Mouse (Mus musculus): Measurements from ENCODE around the gene Hopx.

Gene Hopx

DNA sequence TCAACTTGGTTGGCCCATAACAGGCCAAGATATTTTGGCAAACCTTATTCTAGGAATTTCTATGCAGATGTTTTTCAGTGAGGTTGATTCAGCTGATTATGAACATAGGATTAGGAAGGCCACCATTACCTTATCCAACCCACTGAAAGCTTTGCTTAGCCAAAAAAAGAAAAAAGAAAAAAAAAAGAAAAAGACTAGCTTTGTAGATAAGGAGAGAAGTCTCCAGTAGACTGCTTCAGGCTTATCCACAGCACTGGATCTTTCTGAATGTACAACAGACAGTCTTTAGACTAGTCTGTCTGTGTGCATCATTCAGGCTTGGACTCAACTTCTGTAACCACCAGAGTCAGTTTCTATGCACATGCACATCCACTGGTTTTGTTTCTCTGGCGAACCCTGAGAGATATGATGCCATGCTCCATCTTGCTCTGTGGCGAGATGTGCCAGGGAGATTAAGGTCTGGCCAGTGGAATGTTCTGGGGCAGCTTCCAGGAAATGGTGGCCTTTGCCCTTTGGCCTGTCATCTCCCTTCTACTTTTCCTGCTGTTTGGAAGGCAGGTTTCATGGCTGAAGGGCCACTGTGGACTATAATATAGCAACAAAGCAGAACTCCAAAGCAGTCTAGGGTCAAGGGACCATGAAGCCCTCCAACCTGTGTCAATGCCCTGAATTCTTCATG, 17.7 kb upstream of the Hopx start:
- DNase-seq (ENCODE audit: low read depth in 1 of 2, low spot score in 2 of 2): no peak

DNA sequence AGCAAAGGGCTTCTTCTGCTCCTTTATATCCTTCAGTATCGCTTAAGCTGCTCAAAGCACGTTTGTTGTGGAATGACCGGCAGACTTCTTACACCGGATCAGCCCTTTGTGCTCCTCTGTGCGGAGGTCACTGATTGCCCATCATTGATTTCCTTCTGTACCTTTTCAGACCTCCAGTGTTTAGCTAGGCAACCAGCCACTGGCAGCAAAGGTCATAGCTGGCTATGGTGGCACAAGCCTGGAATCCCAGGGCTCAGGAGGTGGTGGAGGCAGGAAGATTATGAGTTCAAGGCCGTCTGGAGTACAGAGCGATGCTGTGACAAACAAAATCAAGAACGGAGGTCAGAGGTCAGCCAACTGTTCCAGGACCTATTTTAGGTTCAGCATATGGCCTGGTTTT, 17.0 kb upstream of the Hopx start:
- no peak for DNase-seq (ENCODE audit: low read depth in 1 of 2, low spot score in 2 of 2)

DNA sequence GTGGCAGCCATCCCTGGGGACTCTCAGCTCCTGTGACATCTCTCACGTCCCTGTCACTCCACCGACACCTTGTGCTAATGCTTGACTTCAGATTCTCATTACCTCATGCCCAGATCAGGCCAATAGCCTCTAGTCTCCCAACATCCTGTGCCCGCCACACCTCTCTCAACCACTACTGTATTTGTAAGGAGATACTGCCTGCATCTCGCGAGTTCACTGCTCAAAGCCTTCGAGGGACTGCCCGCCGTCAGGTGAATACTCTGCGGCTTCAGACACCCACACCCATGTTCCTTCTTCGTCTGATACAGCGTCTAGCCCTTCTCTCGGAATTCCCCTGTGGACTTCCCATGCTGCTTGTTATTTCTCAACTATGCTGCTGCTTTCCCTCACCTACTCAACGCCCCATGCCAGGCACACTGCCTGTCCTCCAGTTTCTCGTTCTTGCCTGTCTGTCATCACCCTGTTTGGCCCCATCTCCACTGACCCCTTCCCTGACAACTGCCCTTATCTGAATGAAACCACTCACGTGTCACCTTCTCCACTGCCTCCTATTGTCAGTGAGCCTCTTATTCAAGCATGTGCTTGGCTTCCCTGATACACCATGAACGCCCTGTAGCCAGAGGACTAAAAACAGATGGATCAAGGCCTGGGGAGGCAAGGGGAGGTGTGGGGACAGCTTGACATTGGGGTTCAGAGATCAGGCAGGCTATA, 15.5 kb upstream of the Hopx start:
- DNase-seq (ENCODE audit: low read depth in 1 of 2, low spot score in 2 of 2): no peak

DNA sequence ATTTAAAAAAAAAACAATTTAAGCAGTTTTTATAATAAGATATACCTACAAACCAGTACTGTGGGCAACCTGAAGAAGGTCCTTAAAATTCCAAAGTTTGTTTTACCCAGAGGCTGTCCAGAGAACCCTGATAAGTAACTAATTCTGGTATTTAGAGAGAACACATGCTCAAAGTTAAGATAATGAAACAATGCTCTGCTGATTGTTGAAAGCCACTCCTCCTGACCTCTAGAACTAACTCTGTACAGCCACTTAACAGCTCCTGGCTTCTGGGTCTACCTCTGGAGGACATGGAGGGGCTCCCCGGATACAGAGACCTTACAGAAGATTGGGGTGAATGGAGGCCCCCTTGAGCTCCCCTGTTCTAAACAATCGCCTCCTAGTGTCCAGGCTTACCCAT, 15.0 kb upstream of the Hopx start:
- no peak for DNase-seq (ENCODE audit: low read depth in 1 of 2, low spot score in 2 of 2)

DNA sequence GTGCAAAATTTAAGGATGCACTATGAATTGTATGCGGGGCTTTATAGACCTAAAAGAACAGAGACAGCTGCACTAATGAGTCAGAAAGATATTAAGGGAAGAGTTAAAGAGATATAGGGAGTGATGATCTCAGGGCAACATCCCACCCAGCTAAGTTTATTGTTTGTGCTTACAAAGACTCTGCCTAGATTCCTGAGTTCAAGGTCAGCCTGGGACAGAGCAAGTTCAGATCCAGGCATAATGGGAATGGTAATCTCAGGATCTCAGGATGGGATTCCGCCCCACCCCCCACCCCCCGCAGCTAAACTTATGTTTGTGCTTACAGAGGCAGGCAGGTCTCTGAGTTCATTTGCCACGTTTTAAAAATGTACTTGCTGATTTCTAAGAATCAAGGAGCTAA, 13.9 kb upstream of the Hopx start:
- no peak for DNase-seq (ENCODE audit: low read depth in 1 of 2, low spot score in 2 of 2)

DNA sequence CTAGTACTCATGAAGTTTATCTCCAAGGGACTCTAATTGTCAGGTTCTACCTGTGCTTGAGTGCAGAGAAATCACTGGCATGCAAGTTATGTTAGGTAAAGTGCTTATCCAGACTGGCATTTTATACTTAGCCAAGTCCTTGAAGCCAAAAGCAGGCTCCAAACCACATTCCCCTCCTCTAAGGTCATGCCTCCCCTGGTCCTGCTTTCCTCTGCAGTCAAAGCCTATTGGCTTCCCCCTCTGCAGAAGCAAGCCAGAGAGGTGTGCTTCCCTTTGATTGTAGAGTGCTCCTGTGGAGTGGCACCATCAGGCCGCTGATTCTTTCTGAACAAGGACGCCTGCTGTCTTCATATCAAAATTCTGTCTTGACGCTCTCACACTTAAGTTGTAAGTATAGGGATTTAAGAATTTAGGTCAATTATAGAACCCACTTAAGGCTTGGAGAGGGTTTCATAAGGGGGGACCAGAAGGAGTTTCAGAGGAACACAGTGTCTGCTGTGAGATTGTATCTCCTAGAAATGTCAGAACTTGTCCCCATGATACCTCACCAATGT, 11.6 kb upstream of the Hopx start:
- DNase-seq (ENCODE audit: low read depth in 1 of 2, low spot score in 2 of 2): no peak

DNA sequence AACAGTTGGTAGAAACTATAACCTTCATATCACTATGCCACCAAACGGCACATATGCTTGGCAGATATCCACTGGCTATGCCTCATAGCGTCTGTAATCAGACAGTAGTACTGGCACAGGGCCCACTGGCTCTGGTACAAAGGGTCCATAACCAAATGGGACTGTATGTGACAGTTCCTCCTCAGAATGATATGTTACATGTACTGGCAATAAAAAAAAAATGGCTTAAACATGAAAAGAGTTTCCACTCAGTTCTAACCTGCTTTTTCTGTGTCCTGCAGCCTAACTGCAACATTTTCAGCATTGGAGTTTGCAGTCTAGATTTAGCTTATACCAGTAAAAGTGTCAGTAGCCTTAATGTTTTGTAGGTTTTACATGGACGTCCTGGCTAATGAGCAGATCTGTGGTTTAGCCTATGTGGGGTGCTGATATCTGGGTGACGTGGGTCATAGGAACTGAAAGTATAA, 9.9 kb upstream of the Hopx start:
- DNase-seq (ENCODE audit: low read depth in 1 of 2, low spot score in 2 of 2): no peak

DNA sequence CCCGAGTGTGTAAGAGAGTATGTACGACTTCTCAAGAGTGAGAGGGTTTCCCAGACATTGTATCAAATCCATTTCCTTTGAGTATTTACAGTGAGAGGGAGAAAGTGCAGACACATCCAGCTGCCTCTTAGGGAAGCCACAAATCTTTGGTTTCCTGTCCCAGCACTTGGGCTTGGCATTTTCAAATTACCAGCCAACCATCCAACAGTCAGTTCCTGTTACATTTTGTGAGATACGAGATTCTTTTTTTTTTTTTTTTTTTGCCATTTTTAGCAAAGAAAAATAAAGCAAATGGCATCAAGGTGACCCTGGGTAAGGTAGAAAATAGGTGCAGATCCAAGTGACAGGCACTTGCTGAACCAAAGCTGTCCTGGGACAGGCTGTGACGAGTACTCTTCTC, 9.2 kb upstream of the Hopx start:
- DNase-seq (ENCODE audit: low read depth in 1 of 2, low spot score in 2 of 2): no peak

DNA sequence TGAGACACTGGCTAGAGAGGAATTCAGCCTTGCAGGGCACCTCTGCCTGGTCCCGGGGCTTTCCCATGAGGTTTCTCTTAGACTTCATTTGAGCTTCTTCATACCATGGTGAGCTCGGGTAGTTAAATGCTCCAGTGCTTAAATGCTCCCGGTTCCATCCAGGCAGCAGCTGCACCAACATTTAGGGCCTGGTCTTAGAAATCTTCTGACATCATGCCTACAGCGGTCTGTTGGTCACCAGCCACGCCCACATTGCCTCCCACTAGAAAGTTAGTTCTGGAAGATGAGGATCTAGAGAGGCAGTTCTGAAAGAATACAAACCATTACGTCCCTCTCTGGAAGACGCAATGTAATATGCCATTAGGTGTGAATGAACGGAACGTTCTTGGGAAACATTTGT, 8.7 kb upstream of the Hopx start:
- no peak for DNase-seq (ENCODE audit: low read depth in 1 of 2, low spot score in 2 of 2)

DNA sequence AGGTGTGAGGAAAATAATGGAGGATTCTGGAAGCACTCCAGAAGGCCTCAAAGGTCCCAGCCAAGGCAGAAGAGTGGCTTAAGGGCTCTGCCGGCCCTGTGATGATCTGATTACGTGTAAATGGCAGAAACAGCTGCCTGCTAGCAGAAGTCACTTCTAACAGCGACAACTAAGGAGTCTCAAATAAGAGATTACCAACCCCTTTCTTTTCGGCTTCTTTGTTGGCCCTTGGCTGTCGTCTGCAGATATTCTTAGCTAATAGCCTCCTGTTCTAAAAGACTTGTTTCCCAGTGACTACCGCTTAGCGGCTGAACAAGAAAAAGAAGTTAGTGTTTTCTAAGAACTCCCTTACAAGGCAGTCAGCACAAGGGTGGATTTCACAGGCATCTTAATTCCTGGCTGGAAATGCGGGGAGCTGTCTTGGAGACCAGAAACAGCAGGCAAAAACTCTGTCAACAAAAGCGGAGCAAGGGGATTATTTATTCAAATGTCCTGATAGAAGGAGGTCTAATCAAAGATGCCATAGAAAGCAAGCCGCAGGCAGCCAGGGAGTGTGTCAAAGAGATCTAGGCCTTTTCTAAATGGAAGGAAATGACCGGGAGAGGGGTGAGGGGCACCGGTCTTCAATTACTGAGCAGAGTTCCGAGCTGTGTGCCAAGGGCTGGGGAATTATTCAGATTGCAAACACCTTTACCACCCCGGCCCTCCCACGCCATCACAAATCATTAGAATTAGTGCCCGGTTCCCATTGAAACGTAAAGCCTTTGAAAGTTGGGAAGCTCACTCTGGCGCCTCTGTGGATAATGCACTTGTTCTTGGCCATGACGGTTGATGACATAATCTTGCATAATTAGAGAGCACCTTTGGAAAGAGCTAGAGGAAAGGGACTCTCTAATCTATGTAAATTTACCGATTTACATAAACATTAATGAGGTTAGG, 7.6 kb upstream of the Hopx start:
- DNase-seq (ENCODE audit: low read depth in 1 of 2, low spot score in 2 of 2): no peak

DNA sequence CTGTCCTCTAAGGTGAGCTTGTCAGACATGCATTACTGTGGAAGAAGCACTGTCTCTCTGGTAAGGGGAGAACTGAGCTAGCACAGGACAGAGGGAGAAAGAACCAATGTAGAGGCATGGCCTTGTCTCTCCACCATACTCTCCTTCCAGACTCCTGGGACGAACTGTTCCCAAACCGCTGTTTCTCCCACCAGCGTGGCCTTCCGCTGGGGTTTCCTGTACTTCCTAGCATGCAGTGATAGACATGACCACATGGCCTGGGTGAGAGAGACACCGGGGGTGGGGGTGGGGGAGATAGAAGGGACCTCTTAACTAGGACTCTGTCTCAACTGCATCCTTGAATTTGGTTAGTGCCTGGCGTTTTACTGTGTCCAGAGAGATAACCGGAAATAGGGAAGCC, 5.8 kb upstream of the Hopx start:
- DNase-seq (ENCODE audit: low read depth in 1 of 2, low spot score in 2 of 2): no peak

DNA sequence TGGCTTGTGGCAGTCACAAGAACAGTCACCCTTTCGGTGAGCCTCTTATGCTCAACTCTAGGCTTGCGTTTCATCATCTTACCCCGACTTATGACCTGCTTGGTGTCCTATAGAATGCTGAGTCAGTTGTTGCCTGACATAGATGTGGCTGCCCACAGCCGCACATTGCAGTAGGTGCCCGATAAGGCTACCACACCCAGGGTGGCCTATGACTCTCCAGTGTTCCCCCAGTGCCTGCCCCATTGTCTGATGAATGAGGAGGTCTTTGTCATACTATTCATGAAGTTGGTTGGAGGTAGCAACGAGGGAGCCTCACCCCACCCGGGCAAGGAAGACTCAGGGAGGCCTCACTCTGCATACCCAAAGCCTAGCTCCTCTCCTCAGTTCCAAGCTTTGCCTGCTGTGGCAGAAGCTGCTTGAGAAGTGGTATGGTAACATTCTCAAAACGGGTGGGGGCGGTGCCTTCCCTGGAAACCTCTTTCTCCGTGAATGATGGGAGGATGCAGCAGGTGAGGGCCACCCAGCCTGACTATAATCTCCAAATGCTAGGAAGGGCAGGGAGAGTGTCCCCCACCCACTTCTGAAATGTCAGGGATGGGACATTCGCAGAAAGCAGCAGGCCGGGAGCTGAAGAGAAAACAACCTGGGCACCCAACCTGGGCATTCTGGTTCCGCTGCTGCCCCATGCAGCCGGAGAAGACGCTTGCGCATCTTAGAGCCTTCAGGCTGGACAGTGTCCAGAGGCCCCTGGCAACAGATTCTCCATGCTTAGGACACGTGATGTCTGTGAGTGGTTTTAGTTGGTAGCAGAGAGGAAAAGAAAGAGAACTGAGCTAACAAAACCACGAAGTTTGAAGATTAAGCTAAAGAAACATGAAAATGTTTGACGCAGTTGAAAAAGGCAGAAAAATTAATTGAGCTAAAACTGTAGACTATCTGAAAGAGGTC, 4.8 kb upstream of the Hopx start:
- DNase-seq (ENCODE audit: low read depth in 1 of 2, low spot score in 2 of 2): no peak

DNA sequence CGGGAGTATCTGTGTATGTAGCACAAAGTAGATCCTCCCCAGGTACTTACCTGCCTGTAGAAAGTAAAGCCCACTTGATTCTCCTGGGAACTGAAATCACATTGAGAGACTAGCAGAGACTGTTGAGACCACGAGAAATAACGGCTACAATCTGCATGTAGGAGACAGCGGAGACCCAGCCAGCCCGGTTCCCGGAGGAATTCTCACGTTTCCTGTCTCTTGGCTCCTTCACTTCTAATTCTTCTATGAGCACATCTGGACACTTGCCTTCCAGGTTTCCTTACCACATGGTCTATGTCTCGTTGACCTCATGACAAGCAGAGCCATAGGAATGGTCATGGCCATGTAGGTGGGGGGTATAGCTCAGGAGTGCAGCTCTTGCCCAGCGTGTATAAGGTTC, 811 bp upstream of the Hopx start:
- no peak for DNase-seq (ENCODE audit: low read depth in 1 of 2, low spot score in 2 of 2)

DNA sequence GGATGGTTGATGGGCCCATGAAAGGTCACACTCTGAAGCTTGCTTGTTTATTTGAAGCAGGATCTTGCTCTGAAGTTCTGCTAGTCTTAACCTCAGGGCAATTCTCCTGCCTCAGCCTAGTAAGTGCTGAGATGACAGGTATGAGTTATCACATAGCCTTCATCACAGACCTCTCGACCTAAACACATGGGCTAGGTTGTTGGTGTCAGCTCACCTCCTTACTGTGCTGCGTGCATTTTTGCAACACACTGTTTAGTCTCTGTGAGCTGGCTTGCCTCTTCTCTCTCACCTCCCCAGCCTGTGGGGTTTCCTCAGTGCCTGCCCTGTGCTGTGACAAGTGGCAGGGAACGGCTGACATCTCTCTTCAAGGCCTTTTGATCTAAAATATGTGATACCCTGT, 1.1 kb downstream of the Hopx start:
- no peak for DNase-seq (ENCODE audit: low read depth in 1 of 2, low spot score in 2 of 2)

DNA sequence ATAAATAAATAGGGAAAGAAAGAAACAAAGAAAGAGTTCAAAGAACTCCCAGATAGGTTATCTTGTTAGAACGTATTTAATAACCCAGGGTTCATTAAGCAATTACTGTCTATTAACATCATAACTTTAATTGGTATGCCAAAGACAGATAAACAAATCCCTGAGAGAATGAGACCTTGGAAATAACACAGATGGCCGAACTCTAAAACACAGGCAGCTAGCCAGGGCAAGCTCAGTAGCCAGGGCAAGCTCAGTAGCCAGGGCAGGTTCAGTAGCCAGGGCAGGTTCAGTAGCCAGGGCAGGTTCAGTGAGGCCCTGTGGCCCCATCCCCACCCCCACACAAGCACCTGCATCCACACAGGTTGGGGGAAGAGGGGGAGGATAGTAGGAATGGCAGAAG, 2.9 kb downstream of the Hopx start:
- DNase-seq (ENCODE audit: low read depth in 1 of 2, low spot score in 2 of 2): no peak

DNA sequence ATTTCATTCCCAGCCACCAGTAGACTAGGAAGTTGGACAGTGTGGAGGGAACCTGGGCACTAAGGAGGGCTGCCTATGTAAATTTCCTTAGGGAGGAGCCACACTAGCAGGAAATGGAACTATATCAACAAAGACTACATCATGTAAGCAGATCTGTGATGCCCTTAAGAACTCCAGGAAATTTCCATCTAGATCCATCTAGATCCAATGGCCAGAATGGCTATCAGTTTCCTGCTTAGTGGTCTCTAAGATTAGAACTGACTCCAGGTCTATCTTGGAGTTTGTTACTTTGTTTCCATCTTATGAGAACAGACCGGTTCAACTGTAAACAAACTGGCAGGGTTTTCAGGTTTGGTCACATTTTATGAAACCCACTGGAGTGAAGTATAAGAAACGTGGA, 5.1 kb downstream of the Hopx start:
- no peak for DNase-seq (ENCODE audit: low read depth in 1 of 2, low spot score in 2 of 2)

DNA sequence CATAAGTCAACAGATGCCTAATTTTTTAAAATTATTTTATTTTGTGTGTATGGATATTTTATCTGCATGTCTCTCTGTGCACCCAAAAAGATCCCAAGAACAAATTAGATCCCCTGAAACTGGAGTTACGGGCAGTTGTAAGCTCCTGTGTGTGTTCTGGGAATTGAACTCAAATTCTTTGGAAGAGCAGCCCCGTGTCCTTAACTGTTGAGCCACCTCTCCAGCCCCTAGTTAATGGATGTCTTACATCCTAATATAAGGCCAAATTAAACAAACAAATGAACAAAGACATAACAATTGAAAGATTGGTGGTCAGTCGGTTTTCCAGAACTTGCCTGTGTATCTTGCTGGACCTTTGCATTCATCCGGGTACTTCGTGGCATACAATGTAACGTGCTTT, 6.1 kb downstream of the Hopx start:
- no peak for DNase-seq (ENCODE audit: low read depth in 1 of 2, low spot score in 2 of 2)

DNA sequence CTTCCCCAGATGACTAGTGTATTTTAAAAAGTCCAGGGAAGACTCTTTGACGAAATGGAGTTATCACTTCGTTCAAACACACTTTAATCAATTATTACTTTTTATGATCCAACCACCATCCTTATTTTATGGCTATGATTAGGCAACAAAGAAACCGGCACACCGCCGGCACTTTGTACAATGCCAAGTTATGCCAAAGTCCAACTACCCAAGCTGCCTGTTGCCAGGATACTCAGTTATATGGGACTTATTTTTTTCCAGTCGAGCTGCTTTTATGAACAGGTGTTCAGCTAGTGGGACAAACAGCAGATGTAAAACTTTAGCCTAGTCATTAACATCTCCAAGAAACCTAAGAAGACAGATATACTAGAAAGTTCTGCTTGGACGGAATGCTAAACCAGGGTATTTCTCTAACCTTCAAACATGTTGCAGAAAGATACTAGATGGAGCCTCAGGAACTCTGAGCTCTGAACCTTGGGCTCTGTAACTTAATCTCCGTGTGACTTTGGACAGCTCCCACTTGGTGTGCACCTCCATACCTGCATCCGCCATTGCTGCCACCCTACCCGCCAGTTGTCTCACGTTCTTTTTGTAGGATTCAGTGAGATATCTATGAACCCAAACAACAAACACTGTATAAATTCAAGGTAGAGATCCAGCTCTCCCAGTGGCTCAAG, 7.6 kb downstream of the Hopx start:
- DNase-seq (ENCODE audit: low read depth in 1 of 2, low spot score in 2 of 2): no peak

DNA sequence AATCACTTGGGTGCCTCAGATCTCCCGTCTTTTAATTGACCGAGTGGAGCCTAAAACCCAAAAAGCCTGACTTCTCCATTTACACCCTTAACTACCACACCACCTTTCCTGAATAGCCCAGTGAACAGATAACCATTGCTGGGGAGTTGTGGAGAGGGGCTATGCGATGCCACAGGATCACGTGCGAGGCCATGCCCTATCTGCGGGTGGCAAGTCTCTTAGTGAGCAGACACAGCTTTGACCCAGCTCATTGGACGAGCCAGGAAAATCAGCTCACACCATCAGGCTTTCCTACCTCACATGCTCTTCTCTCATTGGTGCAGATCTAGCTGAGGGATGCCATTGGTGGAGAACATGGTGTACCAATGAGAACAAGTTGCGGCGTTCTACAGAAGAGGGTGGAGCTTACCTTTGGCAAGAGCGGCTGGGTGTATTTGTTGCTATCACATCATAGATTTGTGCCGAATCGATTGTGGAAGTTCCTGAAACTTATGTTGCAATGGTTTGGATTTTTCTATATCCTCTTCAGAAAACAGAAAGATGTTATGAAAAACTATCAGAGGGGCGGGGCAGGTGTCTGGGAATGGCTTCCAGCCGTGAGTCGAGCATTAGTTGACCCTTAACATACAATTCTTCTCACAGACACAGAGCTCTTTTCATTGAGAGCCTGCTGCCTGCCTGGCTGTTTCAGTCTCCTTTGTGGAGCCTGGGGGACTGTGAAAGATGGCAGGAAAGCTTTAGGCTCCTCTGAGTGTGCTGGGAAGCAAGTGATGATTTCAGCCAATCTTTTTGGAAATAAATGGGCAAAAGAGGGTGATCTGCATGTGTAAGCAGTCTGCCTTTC, 12.2 kb downstream of the Hopx start:
- no peak for DNase-seq (ENCODE audit: low read depth in 1 of 2, low spot score in 2 of 2)

Measured in monocyte, adult 2 months (primary cell).